10 mouse cellular contexts compared by ENCODE assay signal in the genomic region with DNA sequence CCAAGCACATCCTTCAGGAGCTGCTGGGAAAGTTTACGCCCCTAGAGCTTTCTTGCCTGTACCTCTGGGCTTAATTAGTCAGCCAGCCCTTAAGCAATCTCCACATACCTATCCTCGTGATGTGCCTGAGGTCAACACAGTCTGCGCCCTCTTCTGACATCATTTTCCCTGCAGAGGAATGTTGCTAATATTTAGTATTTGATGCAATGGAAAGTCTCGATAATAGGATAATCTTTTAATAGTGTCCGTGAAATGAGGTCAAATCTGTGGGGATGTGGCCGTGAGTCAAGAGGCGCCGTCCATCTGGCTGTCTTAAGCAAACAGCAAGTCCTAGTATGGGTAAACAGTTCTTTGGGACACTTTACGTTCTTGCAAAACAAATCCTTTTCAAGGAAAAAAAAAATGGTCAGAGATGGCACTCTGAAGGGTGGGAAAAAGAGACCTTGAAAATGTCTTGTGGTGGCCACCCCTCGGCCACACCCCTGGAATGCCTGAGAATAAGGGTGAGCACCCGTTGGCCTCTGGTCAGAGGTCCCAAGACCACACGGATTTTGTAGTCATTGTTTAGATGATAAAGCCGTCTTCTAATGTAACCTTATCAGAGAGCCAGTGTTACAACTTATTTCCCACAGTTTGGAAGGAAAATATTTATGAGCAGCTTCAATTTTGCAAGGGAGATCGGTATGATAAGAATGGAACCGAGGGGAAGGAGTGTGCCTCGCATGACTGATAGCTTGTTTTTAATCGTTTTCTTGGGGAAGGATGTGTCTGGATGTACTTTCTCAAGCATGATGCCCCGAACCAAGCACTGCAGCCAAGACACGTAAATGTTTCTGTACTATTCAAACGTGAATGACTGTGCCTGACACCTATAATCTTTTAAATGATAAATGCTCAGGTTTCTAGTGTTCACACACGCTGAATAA.
DNase-seq lines count a peak whose midpoint lies in the region; ATAC-seq and TF ChIP-seq lines count a peak whose summit lies in the region.
"Had no signal": no experiment of that assay in that cellular context is flagged by ENCODE, and none has a peak within 500 bp of the region (broad histone marks: within the 10 kb centered on the region; RNA-seq: fewer than 3 reads in every experiment).

No protein-coding gene starts in this region.

- no peak overlapping the region for H3K9ac ChIP-seq in heart, adult 2 months (ENCODE audit: low read depth, low read length)
- no peak overlapping the region for H3K9ac ChIP-seq in heart, embryonic 12.5 days
- no peak overlapping the region for H3K9ac ChIP-seq in hindbrain, embryonic 16.5 days (ENCODE audit: low read depth, low read length)

- H3K27ac ChIP-seq in heart, adult 2 months = peak overlapping the region; percentile 74
- no peak overlapping the region for H3K27ac ChIP-seq in heart, embryonic 12.5 days (ENCODE audit: poor library complexity, severe bottlenecking)
- no peak overlapping the region for H3K27ac ChIP-seq in hindbrain, embryonic 16.5 days (ENCODE audit: low read depth, low read length)
- H3K27ac ChIP-seq: macrophage had no signal

- H3K9me3 ChIP-seq in heart, embryonic 12.5 days (replicated peaks) = no peaks in the 10 kb centered on the region
- H3K9me3 ChIP-seq in hindbrain, embryonic 16.5 days (ENCODE audit: control insufficient read depth, low read length) = no peaks in the 10 kb centered on the region

- WGBS in heart, adult 2 months = 43% methylated on average over 21 of the region's 21 CpGs
- 64% methylated on average over 21 of the region's 21 CpGs for whole genome bisulfite sequencing in heart, embryonic 12.5 days
- 72% methylated on average over 21 of the region's 21 CpGs for WGBS in hindbrain, embryonic 16.5 days

- no peaks in the 10 kb centered on the region for H3K79me2 ChIP-seq in heart, adult 2 months (replicated peaks; ENCODE audit: control insufficient read depth, insufficient read depth, low read length)
- H3K79me2 ChIP-seq in C2C12 (ENCODE audit: control insufficient read depth, insufficient read depth) = no peaks in the 10 kb centered on the region

- H3K4me1 ChIP-seq in heart, adult 2 months (ENCODE audit: control insufficient read depth, insufficient read depth, low read length) = 0 out of 2 replicates have a peak, but pooled peaks cover 1% of the 10 kb centered on the region
- H3K4me1 ChIP-seq in heart, embryonic 12.5 days (replicated peaks) = no peaks in the 10 kb centered on the region
- H3K4me1 ChIP-seq in hindbrain, embryonic 16.5 days (ENCODE audit: control insufficient read depth, insufficient read depth, low read depth, low read length) = no peaks in the 10 kb centered on the region

- H3K27me3 ChIP-seq in heart, adult 2 months (ENCODE audit: control insufficient read depth, insufficient read depth, low read length) = no peaks in the 10 kb centered on the region
- no peaks in the 10 kb centered on the region for H3K27me3 ChIP-seq in heart, embryonic 12.5 days (replicated peaks)
- H3K27me3 ChIP-seq in C2C12 (ENCODE audit: control insufficient read depth, insufficient read depth, insufficient read length) = no peaks in the 10 kb centered on the region
- H3K27me3 ChIP-seq in hindbrain, embryonic 16.5 days (replicated peaks; ENCODE audit: control insufficient read depth, insufficient read depth, low read length) = no peaks in the 10 kb centered on the region

- intact Hi-C loops in heart, adult 2 months (cut with DNase I) = loop anchor here (2.0 kb wide), 1 partner anchor 61 kb away; no protein-coding TSS in a partner anchor

- DNase-seq in heart, adult 2 months = peak; percentile 44 to 70
- peak; percentile 72 for DNase-seq in cerebellum, adult 9-10 months
- DNase-seq in lung, postnatal 10 days = peak; percentile 69
- no peak for DNase-seq in adrenal gland, adult 8-10 months
- DNase-seq: adrenal gland, postnatal 10 days had no signal

- H3K79me3 ChIP-seq in C2C12 (ENCODE audit: low read depth) = no peaks in the 10 kb centered on the region

- 0 out of 2 replicates have a peak, but pooled peaks have one; percentile 2 for TF ChIP-seq CTCF in heart, adult 2 months (IDR thresholded peaks at IDR 0.05)
- TF ChIP-seq CTCF in C2C12 (IDR thresholded peaks at IDR 0.05; ENCODE audit: control insufficient read depth, insufficient read depth, insufficient read length) = no peak

- no peak for ATAC-seq in heart, embryonic 12.5 days (ENCODE audit: insufficient number of reproducible peaks, low FRiP score)
- ATAC-seq in hindbrain, embryonic 16.5 days = no peak
- ATAC-seq in granulocyte monocyte progenitor cell, adult 5-6 weeks (replicated peaks; ENCODE audit: poor library complexity, severe bottlenecking) = no peak

- no peak overlapping the region for H3K4me3 ChIP-seq in heart, adult 2 months
- H3K4me3 ChIP-seq in heart, embryonic 12.5 days = no peak overlapping the region
- H3K4me3 ChIP-seq in C2C12 (ENCODE audit: insufficient read depth, poor library complexity, severe bottlenecking) = no peak overlapping the region
- no peak overlapping the region for H3K4me3 ChIP-seq in hindbrain, embryonic 16.5 days (ENCODE audit: low read length)

- no peak overlapping the region for H3K4me2 ChIP-seq in heart, embryonic 12.5 days
- H3K4me2 ChIP-seq in hindbrain, embryonic 16.5 days (ENCODE audit: low read length) = no peak overlapping the region

- no peak for TF ChIP-seq POLR2A in heart, adult 2 months (IDR thresholded peaks at IDR 0.05; ENCODE audit: insufficient read depth, low read depth, low read length)

- H3K36me3 ChIP-seq in heart, adult 2 months (ENCODE audit: control insufficient read depth, insufficient read depth, low read length) = no peaks in the 10 kb centered on the region
- no peaks in the 10 kb centered on the region for H3K36me3 ChIP-seq in heart, embryonic 12.5 days
- H3K36me3 ChIP-seq in C2C12 (ENCODE audit: control insufficient read depth, insufficient read depth) = no peaks in the 10 kb centered on the region
- H3K36me3 ChIP-seq in hindbrain, embryonic 16.5 days (ENCODE audit: control insufficient read depth, insufficient read depth, low read length) = no peaks in the 10 kb centered on the region

- H3ac ChIP-seq in C2C12 (ENCODE audit: control insufficient read depth, insufficient read length, low read depth) = no peak overlapping the region

- no peak for TF ChIP-seq EP300 in heart, adult 2 months (IDR thresholded peaks at IDR 0.05; ENCODE audit: insufficient read depth, low read depth, low read length)

TF ChIP-seq in C2C12, 6 proteins besides CTCF, POLR2A, EP300 and RAD21:
- TF ChIP-seq FOSL1 (IDR thresholded peaks at IDR 0.05; ENCODE audit: insufficient read depth, low read length, poor library complexity, severe bottlenecking) (no peak), MAX (IDR thresholded peaks at IDR 0.05) (no peak), CEBPB (IDR thresholded peaks at IDR 0.05; ENCODE audit: low read depth) (peak; percentile 81), USF1 (IDR thresholded peaks at IDR 0.05; ENCODE audit: low read depth) (no peak), MYOD1 (IDR thresholded peaks at IDR 0.05; ENCODE audit: control insufficient read depth, insufficient read length, low read depth) (no peak), MYOG (IDR thresholded peaks at IDR 0.05; ENCODE audit: control insufficient read depth, extremely low read depth, insufficient read length) (no peak)
